Mouse (Mus musculus): Measurements from ENCODE around the gene Rbm4b. TPM values are rescaled to one million over a fixed set of nuclear protein-coding genes. Genes with fewer than 3 reads are reported as not detected.

Gene Rbm4b
- polyA plus RNA-seq, 1 experiment from 2014 or later = 194 TPM

DNA sequence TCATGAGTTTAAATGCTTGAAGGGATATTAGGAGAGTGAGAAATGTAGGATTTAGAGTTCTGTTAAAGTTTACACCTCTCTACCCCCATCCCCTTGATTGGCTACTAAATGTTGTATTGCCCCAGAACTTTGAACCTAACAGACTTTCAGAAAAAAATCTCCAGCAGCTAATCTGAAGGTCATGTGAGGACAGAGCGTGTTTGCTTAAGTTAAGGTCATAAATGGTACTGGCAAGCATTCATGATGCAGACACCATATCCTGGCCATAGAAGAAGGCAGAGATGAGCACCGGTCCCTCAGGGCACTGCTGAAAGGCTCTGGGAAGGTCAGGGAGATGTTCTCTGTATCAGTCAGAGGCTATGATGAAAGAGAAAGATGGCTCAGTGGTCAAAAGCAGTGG lies 39.0 kb upstream of the Rbm4b start:
- Histone ChIP-seq H3K9me3 (replicated peaks; ENCODE audit: control insufficient read depth, low read length) (no peaks in the 10 kb centered on the region), H3K27me3 (replicated peaks; ENCODE audit: control insufficient read depth, insufficient read depth, low read length) (no peaks in the 10 kb centered on the region), H3K4me1 (ENCODE audit: control insufficient read depth, insufficient read depth, low read length) (peaks cover 3% of the 10 kb centered on the region; the same call in 1 of the 2 replicates), H3K27ac (ENCODE audit: low read depth, low read length) (no peak overlapping the region), H3K9ac (ENCODE audit: low read length) (no peak overlapping the region), H3K36me3 (ENCODE audit: control insufficient read depth, insufficient read depth, low read length) (peaks cover 28% of the 10 kb centered on the region), H3K4me3 (ENCODE audit: low read depth, low read length) (no peak overlapping the region), H3K4me2 (ENCODE audit: low read length) (no peak overlapping the region)
- no peak for DNase-seq (ENCODE audit: low spot score)
- ATAC-seq = no peak
- WGBS = 97% methylated on average over 2 of the region's 2 CpGs

DNA sequence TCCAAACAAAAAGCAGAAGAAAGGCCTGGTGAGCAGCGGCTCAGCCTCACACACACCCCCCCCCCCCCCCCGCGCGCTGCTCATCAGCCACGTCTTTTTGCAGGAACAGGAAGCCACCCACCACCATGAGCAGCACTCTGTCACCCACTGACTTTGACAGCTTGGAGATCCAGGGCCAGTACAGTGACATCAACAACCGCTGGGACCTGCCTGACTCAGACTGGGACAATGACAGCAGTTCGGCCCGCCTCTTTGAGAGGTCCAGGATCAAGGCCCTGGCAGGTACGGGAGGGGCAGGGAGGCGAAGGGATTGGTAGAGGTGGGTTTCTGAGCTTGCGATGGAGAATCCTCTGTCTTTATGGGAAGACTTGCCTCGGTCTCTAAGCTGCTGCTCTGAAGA lies 37.6 kb upstream of the Rbm4b start:
- H3K9ac ChIP-seq (ENCODE audit: low read length) = no peak overlapping the region; the same call in 1 of the 2 replicates
- no peaks in the 10 kb centered on the region for H3K27me3 ChIP-seq (replicated peaks; ENCODE audit: control insufficient read depth, insufficient read depth, low read length)
- WGBS = 31% methylated on average over 11 of the region's 12 CpGs
- H3K36me3 ChIP-seq (ENCODE audit: control insufficient read depth, insufficient read depth, low read length) = peaks cover 28% of the 10 kb centered on the region
- H3K4me1 ChIP-seq (ENCODE audit: control insufficient read depth, insufficient read depth, low read length) = peaks cover 2% of the 10 kb centered on the region; the same call in 1 of the 2 replicates
- DNase-seq (ENCODE audit: low spot score) = no peak
- H3K4me3 ChIP-seq (ENCODE audit: low read depth, low read length) = no peak overlapping the region
- no peak for ATAC-seq
- no peak overlapping the region for H3K4me2 ChIP-seq (ENCODE audit: low read length)
- H3K9me3 ChIP-seq (replicated peaks; ENCODE audit: control insufficient read depth, low read length) = no peaks in the 10 kb centered on the region
- no peak overlapping the region for H3K27ac ChIP-seq (ENCODE audit: low read depth, low read length)

GRCm38 (mm10) chr19:4719351-4719764 lies 36.9 kb upstream of the Rbm4b start:
- peaks cover 34% of the 10 kb centered on the region for H3K36me3 ChIP-seq (ENCODE audit: control insufficient read depth, insufficient read depth, low read length)
- ATAC-seq = no peak
- WGBS = 17% methylated on average over 5 of the region's 5 CpGs
- DNase-seq (ENCODE audit: low spot score) = no peak
- no peaks in the 10 kb centered on the region; the same call in 1 of the 2 replicates for H3K4me1 ChIP-seq (ENCODE audit: control insufficient read depth, insufficient read depth, low read length)
- H3K27ac ChIP-seq (ENCODE audit: low read depth, low read length) = no peak overlapping the region
- no peak overlapping the region; the same call in 1 of the 2 replicates for H3K9ac ChIP-seq (ENCODE audit: low read length)
- no peaks in the 10 kb centered on the region for H3K27me3 ChIP-seq (replicated peaks; ENCODE audit: control insufficient read depth, insufficient read depth, low read length)
- H3K4me3 ChIP-seq (ENCODE audit: low read depth, low read length) = no peak overlapping the region
- H3K4me2 ChIP-seq (ENCODE audit: low read length) = no peak overlapping the region
- H3K9me3 ChIP-seq (replicated peaks; ENCODE audit: control insufficient read depth, low read length) = no peaks in the 10 kb centered on the region

DNA sequence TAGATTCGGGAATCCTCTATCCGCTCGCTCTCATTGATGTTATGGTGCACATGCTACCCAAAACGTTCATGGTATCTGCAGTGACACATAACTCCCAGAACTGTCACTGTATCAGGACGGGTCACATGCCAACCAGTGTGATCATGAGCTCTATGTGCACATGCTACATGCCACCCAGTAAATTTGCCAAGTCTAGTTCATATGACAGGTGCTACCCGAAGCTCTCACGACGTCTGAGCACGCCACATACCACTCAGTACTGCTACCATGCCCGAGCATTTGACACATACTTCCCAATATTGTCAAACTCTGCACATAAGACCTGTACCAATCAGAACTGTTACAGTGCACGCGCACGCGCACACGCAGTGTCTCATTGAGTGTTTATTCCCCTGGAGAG lies 36.2 kb upstream of the Rbm4b start:
- no peak overlapping the region for H3K27ac ChIP-seq (ENCODE audit: low read depth, low read length)
- H3K4me3 ChIP-seq (ENCODE audit: low read depth, low read length) = no peak overlapping the region
- DNase-seq (ENCODE audit: low spot score) (no peak), ATAC-seq (no peak)
- 85% methylated on average over 15 of the region's 15 CpGs for WGBS
- no peak overlapping the region for H3K9ac ChIP-seq (ENCODE audit: low read length)
- H3K27me3 ChIP-seq (replicated peaks; ENCODE audit: control insufficient read depth, insufficient read depth, low read length) = no peaks in the 10 kb centered on the region
- no peaks in the 10 kb centered on the region for H3K9me3 ChIP-seq (replicated peaks; ENCODE audit: control insufficient read depth, low read length)
- H3K36me3 ChIP-seq (ENCODE audit: control insufficient read depth, insufficient read depth, low read length) = peaks cover 39% of the 10 kb centered on the region
- H3K4me1 ChIP-seq (ENCODE audit: control insufficient read depth, insufficient read depth, low read length) = no peaks in the 10 kb centered on the region
- no peak overlapping the region for H3K4me2 ChIP-seq (ENCODE audit: low read length)

DNA sequence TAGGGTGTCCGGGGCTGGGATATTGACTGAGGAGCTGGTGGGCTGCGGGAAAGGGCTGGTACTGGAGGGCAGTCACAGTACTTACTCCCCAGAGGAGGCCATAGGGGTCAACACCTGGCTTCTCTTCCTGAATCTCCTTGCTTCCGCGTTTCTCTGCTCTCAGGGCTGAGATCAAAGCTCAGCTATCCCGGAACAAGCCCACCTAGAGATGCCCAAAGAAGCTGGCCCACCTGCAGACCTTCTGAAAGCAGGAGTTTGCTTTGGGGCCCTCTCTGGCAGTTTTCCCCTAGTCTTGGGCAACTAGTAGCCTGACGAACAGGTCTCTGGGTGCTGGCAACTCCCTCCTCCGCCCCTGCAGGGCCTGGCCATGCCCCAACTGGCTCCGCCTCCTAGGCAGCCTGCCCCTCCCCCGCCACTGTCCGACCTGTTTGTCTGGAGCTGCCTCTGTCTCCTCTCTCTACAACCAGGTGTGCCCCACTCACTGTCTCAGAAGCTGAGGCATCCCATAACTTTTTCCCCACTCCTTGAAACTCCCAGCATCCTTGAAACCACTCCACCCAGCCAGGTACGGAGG lies 35.5 kb upstream of the Rbm4b start:
- H3K4me1 ChIP-seq (ENCODE audit: control insufficient read depth, insufficient read depth, low read length) = no peaks in the 10 kb centered on the region
- peaks cover 43% of the 10 kb centered on the region for H3K36me3 ChIP-seq (ENCODE audit: control insufficient read depth, insufficient read depth, low read length)
- ATAC-seq = no peak
- no peak overlapping the region for H3K4me3 ChIP-seq (ENCODE audit: low read depth, low read length)
- H3K9ac ChIP-seq (ENCODE audit: low read length) = no peak overlapping the region; the same call in 1 of the 2 replicates
- H3K27ac ChIP-seq (ENCODE audit: low read depth, low read length) = peak overlapping the region; percentile 14; the same call in 1 of the 2 replicates
- H3K9me3 ChIP-seq (replicated peaks; ENCODE audit: control insufficient read depth, low read length) = no peaks in the 10 kb centered on the region
- 20% methylated on average over 11 of the region's 11 CpGs for WGBS
- no peaks in the 10 kb centered on the region for H3K27me3 ChIP-seq (replicated peaks; ENCODE audit: control insufficient read depth, insufficient read depth, low read length)
- no peak for DNase-seq (ENCODE audit: low spot score)
- no peak overlapping the region for H3K4me2 ChIP-seq (ENCODE audit: low read length)

DNA sequence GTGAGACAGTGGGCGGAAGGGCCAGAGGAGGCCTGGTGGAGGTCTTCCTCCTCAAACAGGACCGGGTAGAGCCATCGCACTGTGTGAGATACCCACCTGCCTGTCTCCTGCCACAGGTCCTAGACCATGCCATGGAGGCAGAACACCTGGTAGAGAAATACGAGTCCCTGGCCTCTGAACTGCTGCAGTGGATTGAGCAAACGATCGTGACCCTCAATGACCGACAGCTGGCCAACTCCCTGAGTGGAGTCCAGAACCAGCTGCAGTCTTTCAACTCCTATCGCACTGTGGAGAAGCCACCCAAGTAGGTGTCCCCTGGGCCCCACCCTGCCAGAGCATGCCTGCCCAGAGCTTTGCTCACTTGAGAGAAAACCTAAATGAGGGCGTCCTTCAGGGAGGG lies 27.1 kb upstream of the Rbm4b start:
- ATAC-seq (no peak), DNase-seq (ENCODE audit: low spot score) (no peak)
- no peaks in the 10 kb centered on the region for H3K4me1 ChIP-seq (ENCODE audit: control insufficient read depth, insufficient read depth, low read length)
- H3K4me3 ChIP-seq (ENCODE audit: low read depth, low read length) = no peak overlapping the region
- H3K9me3 ChIP-seq (replicated peaks; ENCODE audit: control insufficient read depth, low read length) = no peaks in the 10 kb centered on the region
- H3K27ac ChIP-seq (ENCODE audit: low read depth, low read length) = no peak overlapping the region
- no peak overlapping the region for H3K9ac ChIP-seq (ENCODE audit: low read length)
- H3K36me3 ChIP-seq (ENCODE audit: control insufficient read depth, insufficient read depth, low read length) = peaks cover 92% of the 10 kb centered on the region
- no peaks in the 10 kb centered on the region for H3K27me3 ChIP-seq (replicated peaks; ENCODE audit: control insufficient read depth, insufficient read depth, low read length)
- H3K4me2 ChIP-seq (ENCODE audit: low read length) = no peak overlapping the region
- 93% methylated on average over 9 of the region's 9 CpGs for WGBS

GRCm38 (mm10) chr19:4733052-4733451 lies 23.2 kb upstream of the Rbm4b start:
- Histone ChIP-seq H3K27ac (ENCODE audit: low read depth, low read length) (no peak overlapping the region), H3K9me3 (replicated peaks; ENCODE audit: control insufficient read depth, low read length) (no peaks in the 10 kb centered on the region), H3K4me2 (ENCODE audit: low read length) (no peak overlapping the region), H3K4me1 (ENCODE audit: control insufficient read depth, insufficient read depth, low read length) (no peaks in the 10 kb centered on the region), H3K9ac (ENCODE audit: low read length) (no peak overlapping the region), H3K36me3 (ENCODE audit: control insufficient read depth, insufficient read depth, low read length) (peaks cover 90% of the 10 kb centered on the region), H3K27me3 (replicated peaks; ENCODE audit: control insufficient read depth, insufficient read depth, low read length) (no peaks in the 10 kb centered on the region), H3K4me3 (ENCODE audit: low read depth, low read length) (no peak overlapping the region)
- ATAC-seq = no peak
- 86% methylated on average over 3 of the region's 3 CpGs for WGBS
- DNase-seq (ENCODE audit: low spot score) = no peak

DNA sequence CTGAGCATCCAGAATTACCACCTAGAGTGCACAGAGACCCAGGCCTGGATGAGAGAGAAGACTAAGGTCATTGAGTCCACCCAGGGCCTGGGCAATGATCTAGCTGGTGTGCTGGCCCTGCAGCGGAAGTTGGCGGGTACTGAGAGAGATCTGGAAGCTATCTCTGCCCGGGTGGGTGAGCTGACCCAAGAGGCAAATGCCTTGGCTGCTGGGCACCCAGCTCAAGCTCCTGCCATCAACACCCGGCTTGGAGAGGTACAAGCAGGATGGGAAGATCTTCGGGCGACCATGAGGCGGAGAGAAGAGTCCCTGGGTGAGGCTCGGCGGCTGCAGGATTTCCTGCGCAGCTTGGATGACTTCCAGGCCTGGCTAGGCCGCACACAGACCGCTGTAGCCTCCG lies 18.4 kb upstream of the Rbm4b start:
- 90% methylated on average over 13 of the region's 13 CpGs for WGBS
- no peak for DNase-seq (ENCODE audit: low spot score)
- no peaks in the 10 kb centered on the region for H3K4me1 ChIP-seq (ENCODE audit: control insufficient read depth, insufficient read depth, low read length)
- peaks cover 90% of the 10 kb centered on the region for H3K36me3 ChIP-seq (ENCODE audit: control insufficient read depth, insufficient read depth, low read length)
- H3K27me3 ChIP-seq (replicated peaks; ENCODE audit: control insufficient read depth, insufficient read depth, low read length) = no peaks in the 10 kb centered on the region
- no peak overlapping the region for H3K27ac ChIP-seq (ENCODE audit: low read depth, low read length)
- H3K4me2 ChIP-seq (ENCODE audit: low read length) = no peak overlapping the region
- no peak overlapping the region for H3K9ac ChIP-seq (ENCODE audit: low read length)
- H3K9me3 ChIP-seq (replicated peaks; ENCODE audit: control insufficient read depth, low read length) = no peaks in the 10 kb centered on the region
- ATAC-seq = no peak
- H3K4me3 ChIP-seq (ENCODE audit: low read depth, low read length) = no peak overlapping the region

- Histone ChIP-seq H3K9ac (ENCODE audit: low read length) (no peak overlapping the region), H3K4me1 (ENCODE audit: control insufficient read depth, insufficient read depth, low read length) (no peaks in the 10 kb centered on the region), H3K9me3 (replicated peaks; ENCODE audit: control insufficient read depth, low read length) (no peaks in the 10 kb centered on the region), H3K4me3 (ENCODE audit: low read depth, low read length) (no peak overlapping the region), H3K27me3 (replicated peaks; ENCODE audit: control insufficient read depth, insufficient read depth, low read length) (no peaks in the 10 kb centered on the region), H3K27ac (ENCODE audit: low read depth, low read length) (no peak overlapping the region), H3K4me2 (ENCODE audit: low read length) (no peak overlapping the region), H3K36me3 (ENCODE audit: control insufficient read depth, insufficient read depth, low read length) (peaks cover 85% of the 10 kb centered on the region)
- DNase-seq (ENCODE audit: low spot score) (no peak), ATAC-seq (no peak)
- WGBS = 92% methylated on average over 11 of the region's 11 CpGs
Observed at GRCm38 (mm10) chr19:4739053-4739452, 17.2 kb upstream of the Rbm4b start.

All from forebrain, embryonic 14.5 days (tissue).